Mouse (Mus musculus): ENCODE results near the gene Commd9. TPM values are rescaled to one million over a fixed set of nuclear protein-coding genes. Genes with fewer than 3 reads are reported as not detected.
A peak's percentile ranks its signal among the peaks of the same experiment; 100 is the strongest.

Gene Commd9
- polyA plus RNA-seq, 1 experiment from 2014 or later = 104 TPM

GRCm38 (mm10) chr2:101925183-101925582 lies 39.1 kb downstream of the Commd9 start:
- H3K9me3 ChIP-seq (ENCODE audit: control insufficient read depth, low read length) = no peaks in the 10 kb centered on the region
- H3K4me3 ChIP-seq (ENCODE audit: low read length) = no peak overlapping the region
- 65% methylated on average over 3 of the region's 3 CpGs for WGBS
- no peaks in the 10 kb centered on the region for H3K36me3 ChIP-seq (ENCODE audit: control insufficient read depth, insufficient read depth, low read length)
- ATAC-seq = no peak
- H3K9ac ChIP-seq (ENCODE audit: low read depth, low read length) = no peak overlapping the region
- H3K27me3 ChIP-seq (replicated peaks; ENCODE audit: control insufficient read depth, insufficient read depth, low read length) = no peaks in the 10 kb centered on the region
- H3K4me1 ChIP-seq (ENCODE audit: control insufficient read depth, insufficient read depth, low read depth, low read length) = peaks cover 4% of the 10 kb centered on the region
- H3K4me2 ChIP-seq (ENCODE audit: low read length) = no peak overlapping the region
- H3K27ac ChIP-seq (ENCODE audit: low read depth, low read length) = no peak overlapping the region

GRCm38 (mm10) chr2:101925591-101926188 lies 39.6 kb downstream of the Commd9 start:
- no peak overlapping the region for H3K4me2 ChIP-seq (ENCODE audit: low read length)

GRCm38 (mm10) chr2:101932169-101932936 lies 46.3 kb downstream of the Commd9 start:
- WGBS = 42% methylated on average over 14 of the region's 14 CpGs
- H3K27ac ChIP-seq (ENCODE audit: low read depth, low read length) = 0 out of 2 replicates have a peak overlapping the region, but pooled peaks have one; percentile 32
- peak; percentile 72 for ATAC-seq
- H3K4me1 ChIP-seq (ENCODE audit: control insufficient read depth, insufficient read depth, low read depth, low read length) = peaks cover 12% of the 10 kb centered on the region
- no peaks in the 10 kb centered on the region for H3K9me3 ChIP-seq (ENCODE audit: control insufficient read depth, low read length)
- H3K4me3 ChIP-seq (ENCODE audit: low read length) = no peak overlapping the region
- no peak overlapping the region for H3K4me2 ChIP-seq (ENCODE audit: low read length)
- no peak overlapping the region for H3K9ac ChIP-seq (ENCODE audit: low read depth, low read length)
- H3K27me3 ChIP-seq (replicated peaks; ENCODE audit: control insufficient read depth, insufficient read depth, low read length) = no peaks in the 10 kb centered on the region
- no peaks in the 10 kb centered on the region for H3K36me3 ChIP-seq (ENCODE audit: control insufficient read depth, insufficient read depth, low read length)

More at GRCm38 (mm10) chr2:101925591-101926188, 39.6 kb downstream of the Commd9 start:
- 22% methylated on average over 12 of the region's 12 CpGs for WGBS
- no peak for ATAC-seq
- Histone ChIP-seq H3K27me3 (replicated peaks; ENCODE audit: control insufficient read depth, insufficient read depth, low read length) (no peaks in the 10 kb centered on the region), H3K9ac (ENCODE audit: low read depth, low read length) (no peak overlapping the region), H3K27ac (ENCODE audit: low read depth, low read length) (no peak overlapping the region), H3K4me1 (ENCODE audit: control insufficient read depth, insufficient read depth, low read depth, low read length) (peaks cover 4% of the 10 kb centered on the region), H3K4me3 (ENCODE audit: low read length) (no peak overlapping the region), H3K9me3 (ENCODE audit: control insufficient read depth, low read length) (no peaks in the 10 kb centered on the region), H3K36me3 (ENCODE audit: control insufficient read depth, insufficient read depth, low read length) (no peaks in the 10 kb centered on the region)

GRCm38 (mm10) chr2:101933301-101933700 lies 47.3 kb downstream of the Commd9 start:
- Histone ChIP-seq H3K27ac (ENCODE audit: low read depth, low read length) (no peak overlapping the region), H3K9me3 (ENCODE audit: control insufficient read depth, low read length) (no peaks in the 10 kb centered on the region), H3K4me3 (ENCODE audit: low read length) (no peak overlapping the region), H3K36me3 (ENCODE audit: control insufficient read depth, insufficient read depth, low read length) (no peaks in the 10 kb centered on the region), H3K4me2 (ENCODE audit: low read length) (no peak overlapping the region), H3K4me1 (ENCODE audit: control insufficient read depth, insufficient read depth, low read depth, low read length) (peaks cover 12% of the 10 kb centered on the region), H3K9ac (ENCODE audit: low read depth, low read length) (no peak overlapping the region), H3K27me3 (replicated peaks; ENCODE audit: control insufficient read depth, insufficient read depth, low read length) (no peaks in the 10 kb centered on the region)
- WGBS = 76% methylated on average over 3 of the region's 3 CpGs
- no peak for ATAC-seq

- no peak overlapping the region for H3K4me3 ChIP-seq (ENCODE audit: low read length)
- H3K4me2 ChIP-seq (ENCODE audit: low read length) = no peak overlapping the region
- peaks cover 12% of the 10 kb centered on the region for H3K4me1 ChIP-seq (ENCODE audit: control insufficient read depth, insufficient read depth, low read depth, low read length)
- H3K27ac ChIP-seq (ENCODE audit: low read depth, low read length) = no peak overlapping the region
- H3K27me3 ChIP-seq (replicated peaks; ENCODE audit: control insufficient read depth, insufficient read depth, low read length) = no peaks in the 10 kb centered on the region
- no peak for ATAC-seq
- H3K36me3 ChIP-seq (ENCODE audit: control insufficient read depth, insufficient read depth, low read length) = no peaks in the 10 kb centered on the region
- WGBS = 91% methylated on average over 1 of the region's 1 CpGs
- no peaks in the 10 kb centered on the region for H3K9me3 ChIP-seq (ENCODE audit: control insufficient read depth, low read length)
- H3K9ac ChIP-seq (ENCODE audit: low read depth, low read length) = no peak overlapping the region
Observed at GRCm38 (mm10) chr2:101935006-101935405, 49.0 kb downstream of the Commd9 start.

- Histone ChIP-seq H3K27me3 (replicated peaks; ENCODE audit: control insufficient read depth, insufficient read depth, low read length) (no peaks in the 10 kb centered on the region), H3K27ac (ENCODE audit: low read depth, low read length) (no peak overlapping the region), H3K36me3 (ENCODE audit: control insufficient read depth, insufficient read depth, low read length) (no peaks in the 10 kb centered on the region), H3K9me3 (ENCODE audit: control insufficient read depth, low read length) (no peaks in the 10 kb centered on the region), H3K9ac (ENCODE audit: low read depth, low read length) (no peak overlapping the region), H3K4me2 (ENCODE audit: low read length) (no peak overlapping the region), H3K4me3 (ENCODE audit: low read length) (no peak overlapping the region), H3K4me1 (ENCODE audit: control insufficient read depth, insufficient read depth, low read depth, low read length) (peaks cover 2% of the 10 kb centered on the region; the same call in 1 of the 2 replicates)
- WGBS = 68% methylated on average over 7 of the region's 7 CpGs
- no peak for ATAC-seq
Observed at GRCm38 (mm10) chr2:101950716-101951520, 64.9 kb downstream of the Commd9 start.

Other genes with a start within 250 kb of the Commd9 start
- gene Rag1, start 236.7 kb upstream of the Commd9 start, polyA plus RNA-seq (2015; fragmentation: Nextera tagmentation; extraction: Ambion mirVana) = 0.09 and 0.17 TPM in 2 replicates
- 50.0 and 50.5 TPM in 2 replicates for gene B230118H07Rik, start 236.7 kb upstream of the Commd9 start, polyA plus RNA-seq (2015; fragmentation: Nextera tagmentation; extraction: Ambion mirVana)
- gene Traf6, start 207.8 kb upstream of the Commd9 start, polyA plus RNA-seq (2015; fragmentation: Nextera tagmentation; extraction: Ambion mirVana) = 4.1 and 5.8 TPM in 2 replicates
- 6.0 and 6.3 TPM in 2 replicates for gene Prr5l, start 3.2 kb upstream of the Commd9 start, polyA plus RNA-seq (2015; fragmentation: Nextera tagmentation; extraction: Ambion mirVana)